Mouse (Mus musculus): ENCODE results near the gene Sgms2.
A peak's percentile ranks its signal among the peaks of the same experiment; 100 is the strongest.

Sgms2 gene

DNA sequence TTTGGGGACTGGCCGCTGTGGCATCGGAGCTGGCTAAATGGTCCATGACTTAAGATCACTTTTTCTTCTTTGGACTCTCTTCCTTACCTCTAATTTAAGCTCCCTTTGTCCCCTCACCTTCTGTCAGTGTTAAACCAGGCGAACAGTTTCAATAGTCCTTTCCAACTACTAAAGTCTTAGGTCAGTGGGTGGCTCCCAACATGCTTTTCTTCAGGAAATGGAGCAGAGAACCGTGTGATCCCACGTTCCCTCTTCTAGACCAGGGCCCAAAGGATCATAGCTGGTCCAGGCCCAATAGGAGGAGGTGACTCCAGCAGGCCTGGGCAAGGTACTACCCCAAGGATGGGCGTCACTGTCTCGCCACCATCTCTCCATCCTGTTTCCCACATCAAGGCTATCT is 7.6 kb downstream of the Sgms2 start:
- no peak for DNase-seq

DNA sequence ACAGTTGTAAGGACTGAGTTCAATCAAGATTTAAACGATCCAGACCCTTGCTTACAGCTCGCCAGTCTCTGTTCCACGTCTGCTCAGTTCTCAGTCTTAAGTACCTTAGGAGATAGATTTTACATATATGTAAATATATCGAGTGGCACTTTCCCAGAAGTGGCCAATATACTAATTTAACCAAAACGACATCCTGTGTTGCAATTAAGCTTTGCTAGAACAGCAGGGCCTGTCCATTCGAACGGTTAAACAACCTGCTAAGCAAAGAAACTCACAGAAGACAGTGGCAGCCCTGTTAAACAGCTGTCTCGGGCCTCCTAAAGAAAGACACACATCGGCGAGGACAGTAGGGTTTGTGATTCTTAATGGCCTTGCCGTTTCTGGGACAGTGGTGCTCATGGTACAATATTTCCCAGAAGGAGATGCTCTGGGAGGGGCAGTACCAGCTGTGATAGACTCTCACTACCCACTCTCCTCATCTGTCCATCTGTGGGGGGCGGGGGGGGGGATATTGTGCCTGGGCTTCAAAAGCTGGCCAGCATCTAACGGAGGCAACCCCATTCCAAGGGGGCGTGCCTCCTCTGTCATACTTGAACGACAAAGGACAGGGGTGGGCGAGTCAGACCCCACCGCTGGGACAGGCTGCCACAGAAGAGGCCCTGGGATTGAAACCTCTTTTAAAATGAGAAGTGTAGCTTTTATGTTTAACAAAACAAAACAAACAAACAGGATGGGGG is 9.1 kb downstream of the Sgms2 start:
- no peak for DNase-seq

DNA sequence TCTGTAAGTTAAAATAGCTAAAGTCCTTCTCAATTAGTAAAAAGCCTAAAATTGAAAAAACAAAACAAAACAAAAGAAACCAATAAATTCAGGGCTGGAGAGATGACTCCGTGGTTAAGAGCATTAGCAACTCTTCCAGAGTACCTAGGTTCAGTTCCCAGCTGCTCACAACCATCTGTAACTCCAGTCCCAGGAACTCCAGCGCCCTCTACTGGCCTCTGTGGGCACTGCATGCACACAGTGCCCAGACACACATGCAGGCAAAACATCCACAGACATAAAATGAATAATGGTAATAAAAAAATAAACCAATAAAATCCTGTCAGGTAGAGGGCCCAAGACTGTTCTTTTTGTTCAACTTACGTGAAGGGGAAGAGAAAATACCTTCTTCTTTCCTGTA is 10.6 kb downstream of the Sgms2 start:
- DNase-seq, result peak in 1 of 2 experiments; percentile 16

DNA sequence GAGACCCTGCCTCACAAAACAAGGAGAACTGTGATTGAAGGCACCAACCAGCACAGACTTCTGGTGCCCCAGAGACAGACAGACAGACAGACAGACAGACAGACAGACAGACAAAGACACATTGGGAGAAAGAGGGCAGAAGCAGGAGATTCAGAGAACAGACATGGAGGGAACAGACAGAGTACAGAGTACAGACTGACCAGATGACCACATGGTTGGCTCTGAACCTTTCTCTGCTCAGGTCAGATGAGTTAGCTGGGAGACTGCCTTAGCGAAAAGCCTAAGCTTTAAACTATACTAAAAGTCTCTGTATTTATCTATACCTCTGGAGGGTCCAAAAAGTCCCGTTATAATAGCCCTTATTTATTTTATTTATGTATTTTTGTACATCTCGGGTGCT is 11.8 kb downstream of the Sgms2 start:
- DNase-seq, result no peak

DNA sequence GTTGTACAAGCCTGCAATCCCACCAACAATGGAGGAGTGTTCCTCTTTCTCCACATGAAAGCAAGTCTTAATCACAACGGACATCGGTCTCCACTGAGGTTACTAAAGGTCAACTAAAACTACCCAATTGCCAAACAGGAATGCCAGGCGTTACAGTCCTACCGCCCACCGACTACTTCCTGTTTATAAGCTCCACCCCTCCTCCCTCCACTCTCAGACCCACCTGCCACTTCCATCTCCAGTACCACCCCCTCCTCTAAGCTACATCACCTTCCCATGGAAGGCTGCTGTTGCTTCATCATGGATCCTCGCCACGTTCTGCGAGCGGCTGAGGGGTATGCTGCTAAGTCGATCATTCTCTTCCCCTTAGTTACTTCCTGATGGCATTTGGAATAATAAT is 15.2 kb downstream of the Sgms2 start:
- no peak for DNase-seq

DNA sequence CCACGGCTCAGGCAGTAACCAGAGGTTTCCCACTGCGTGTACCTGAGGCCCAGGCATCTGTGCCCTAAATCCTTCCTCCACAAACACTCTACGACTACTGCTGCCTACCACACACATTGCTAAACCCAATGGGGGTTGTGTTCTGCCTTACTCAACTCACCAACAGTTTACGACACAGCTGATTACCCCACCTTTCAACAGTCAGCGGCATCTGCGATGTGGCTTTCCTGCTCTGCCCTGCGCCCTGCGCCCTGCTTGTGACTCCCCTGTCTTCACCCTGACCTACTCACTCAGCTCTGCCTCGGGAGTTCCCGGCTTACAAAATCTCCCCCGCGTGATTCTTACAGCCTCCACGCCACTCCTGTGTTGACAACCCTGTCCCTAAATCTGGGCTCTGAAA is 16.7 kb downstream of the Sgms2 start:
- DNase-seq, result no peak

DNA sequence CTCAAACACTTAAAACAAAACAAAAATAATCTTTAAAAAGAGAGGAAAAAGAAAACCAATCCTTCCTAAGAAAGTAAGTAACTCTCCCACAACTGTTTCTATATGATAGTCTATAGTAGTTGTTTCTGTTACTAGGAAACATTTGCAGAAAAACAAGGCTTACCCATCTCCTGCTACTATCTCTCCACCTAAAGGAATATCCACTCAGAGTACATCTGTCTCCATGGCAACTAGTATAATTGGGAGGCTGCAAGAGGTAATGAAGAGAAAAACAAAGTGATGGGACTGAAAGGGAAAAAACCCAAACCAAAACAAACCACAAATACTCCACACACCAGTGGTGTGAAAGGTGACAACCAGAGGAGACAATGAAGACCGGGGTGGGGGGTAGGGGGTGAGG is 17.7 kb downstream of the Sgms2 start:
- no peak for DNase-seq

DNA sequence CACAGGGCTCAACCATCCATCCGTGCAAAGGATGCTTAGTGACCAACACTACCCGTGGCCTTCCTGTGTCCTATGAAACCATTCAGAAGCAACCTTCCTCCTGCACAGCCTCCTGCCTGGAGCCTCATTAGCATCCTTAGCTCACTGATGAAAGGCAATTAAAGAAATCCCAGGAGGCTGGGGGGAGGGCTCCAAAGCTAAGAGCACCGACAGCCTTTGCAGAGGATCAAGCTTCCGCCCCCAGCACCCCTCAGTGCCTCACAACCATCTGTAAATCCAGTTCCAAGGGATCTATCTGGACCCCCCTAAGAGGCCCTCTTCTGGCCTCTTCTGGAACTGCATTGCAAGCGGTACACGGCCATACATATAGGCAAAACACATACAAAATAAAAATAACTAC is 19.4 kb downstream of the Sgms2 start:
- peak in 1 of 2 experiments; percentile 17 for DNase-seq

DNA sequence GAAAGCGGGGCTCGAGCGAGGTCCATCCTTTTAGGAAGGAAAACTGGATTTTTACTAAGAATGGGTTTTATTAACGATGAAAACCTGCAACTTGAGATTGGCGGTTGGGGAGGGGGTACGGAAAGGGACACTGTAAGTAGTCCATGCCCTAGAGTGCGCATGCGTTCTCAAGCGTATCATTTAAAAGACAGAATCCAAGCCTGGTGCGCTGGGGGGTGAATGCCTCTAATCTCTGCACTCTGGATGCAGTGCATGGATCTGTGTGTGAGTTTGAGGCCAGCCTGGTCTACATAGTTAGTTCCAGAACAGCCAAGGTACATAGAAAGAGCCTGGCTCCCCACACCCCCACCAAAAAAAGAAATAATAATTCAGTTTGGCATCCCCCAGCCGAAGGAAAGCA is 19.8 kb downstream of the Sgms2 start:
- no peak for DNase-seq

DNA sequence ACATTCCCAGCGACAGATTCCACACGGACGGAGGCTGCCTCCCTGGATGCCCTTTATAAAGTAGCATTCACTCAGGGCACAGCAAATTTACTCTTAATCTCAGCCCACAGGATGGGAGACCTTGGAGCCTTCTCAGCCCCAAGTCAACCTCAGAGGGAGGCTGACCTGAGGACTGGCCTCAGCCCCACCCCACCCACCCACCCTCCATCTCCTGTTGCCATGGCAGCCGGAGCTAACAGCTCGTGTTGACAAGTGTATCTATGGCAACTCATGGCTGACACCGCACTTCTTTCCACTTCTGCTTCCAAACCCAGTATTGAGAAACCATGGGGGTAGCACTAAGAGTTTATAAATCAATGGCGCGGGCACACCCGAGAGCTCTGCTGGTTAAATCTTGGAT is 20.4 kb downstream of the Sgms2 start:
- no peak for DNase-seq

DNA sequence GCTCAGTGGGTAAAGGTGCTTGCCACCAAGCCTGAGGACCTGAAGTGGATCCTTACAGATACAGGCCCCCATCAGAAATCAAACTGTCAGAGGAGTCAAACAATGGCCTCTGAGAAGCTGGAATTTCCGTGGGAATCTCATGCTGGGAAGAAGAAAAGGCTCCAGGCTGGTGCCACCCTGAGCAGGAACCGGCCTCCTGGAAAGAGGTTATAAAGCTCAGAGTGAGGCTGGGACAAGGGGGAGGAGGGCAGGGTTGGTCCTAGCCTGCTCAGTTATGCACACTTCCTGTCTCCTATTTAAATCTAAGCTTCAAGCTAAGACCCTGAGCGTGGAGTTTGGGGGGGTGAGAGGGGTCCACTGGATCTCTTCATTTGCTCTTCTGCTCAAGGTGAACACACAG is 21.6 kb downstream of the Sgms2 start:
- no peak for DNase-seq

DNA sequence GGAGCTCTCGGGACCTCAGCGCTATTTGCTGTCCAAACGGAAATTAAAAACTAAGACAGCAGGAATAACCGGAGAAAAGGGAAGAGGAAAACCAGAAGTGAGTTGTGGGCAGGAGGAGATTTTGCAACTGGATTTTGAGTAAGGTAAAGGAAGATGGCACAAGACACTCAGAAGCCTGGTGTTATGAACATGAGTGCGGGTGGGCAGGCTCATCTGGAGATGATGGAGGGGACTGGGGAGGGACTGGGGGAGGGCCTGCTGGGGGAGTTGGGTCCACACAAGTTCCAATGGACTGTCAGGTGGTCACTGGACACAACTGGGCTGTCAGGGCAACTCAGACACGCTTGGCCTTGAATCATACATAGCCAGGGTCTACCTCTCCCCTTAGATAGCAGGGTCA is 24.8 kb downstream of the Sgms2 start:
- DNase-seq, result no peak

DNA sequence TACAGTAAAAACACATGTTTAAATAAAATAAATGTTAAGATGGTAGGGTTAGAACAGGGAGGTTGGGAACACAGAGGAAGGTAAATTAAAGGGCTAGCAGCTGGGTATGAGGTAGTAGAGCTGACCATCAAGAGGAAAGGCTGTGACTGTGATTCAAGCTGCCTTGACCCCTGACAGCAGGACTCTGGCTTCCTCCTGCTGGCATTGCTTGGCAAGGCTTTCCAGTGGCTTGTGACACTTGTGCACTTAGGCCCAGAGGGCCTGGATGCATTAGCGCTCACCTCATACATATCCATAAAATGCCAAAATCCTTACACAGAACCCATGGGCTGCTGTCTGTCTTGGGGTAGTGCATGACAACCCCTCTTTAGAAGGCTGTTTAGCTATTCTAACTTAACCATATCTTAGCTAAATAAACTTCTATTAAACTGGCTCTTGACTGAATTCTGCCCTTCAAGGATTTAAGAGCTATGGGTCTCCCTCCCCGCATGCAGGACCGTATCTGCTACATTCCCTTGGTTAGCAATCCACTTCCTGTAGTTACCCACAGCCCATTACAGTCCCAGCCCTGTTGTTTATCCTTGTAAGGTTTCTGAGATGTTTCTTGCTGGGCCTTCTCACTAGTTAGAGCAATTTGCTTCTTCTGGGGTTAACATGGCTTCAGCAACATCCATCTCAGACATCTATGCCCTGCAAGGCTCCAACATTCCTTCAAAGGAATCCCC is 25.5 kb downstream of the Sgms2 start:
- no peak for DNase-seq

DNA sequence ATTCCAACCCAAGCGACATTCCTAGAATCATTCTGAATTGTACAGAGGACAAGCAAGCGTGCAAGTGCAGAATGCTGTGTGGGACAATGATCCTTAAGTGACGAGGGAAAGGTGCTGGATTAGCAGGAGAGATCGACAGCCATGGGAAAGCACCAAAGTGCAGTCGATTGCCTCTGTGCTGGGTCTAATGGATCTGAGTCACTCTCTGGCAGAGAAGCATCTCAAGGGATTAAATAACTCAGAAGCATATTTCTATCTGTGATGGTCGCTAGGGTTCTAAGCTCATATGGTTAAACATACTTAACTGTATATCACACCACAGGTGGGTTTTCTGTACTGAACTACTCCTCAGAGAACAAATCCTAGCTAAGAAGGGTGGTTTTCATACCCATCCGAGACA is 118.2 kb downstream of the Sgms2 start:
- DNase-seq, result no peak

DNA sequence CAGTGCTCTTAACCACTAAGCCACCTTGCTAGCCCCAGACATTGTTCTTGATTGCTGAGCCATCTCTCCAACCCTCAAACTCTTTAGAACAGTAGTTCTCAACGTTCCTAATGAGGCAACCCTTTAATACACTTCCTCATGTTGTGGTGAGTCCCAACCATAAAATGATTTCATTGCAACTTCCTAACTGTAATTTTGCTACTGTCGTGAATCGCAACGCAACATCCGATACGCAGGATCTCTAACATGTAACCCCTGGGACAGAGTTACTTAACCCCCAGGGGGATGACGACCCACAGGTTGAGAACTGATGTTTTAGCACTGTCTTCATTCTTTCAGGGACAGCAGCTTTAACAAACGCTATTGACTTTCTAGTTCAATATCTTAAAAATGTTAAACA is 122.5 kb downstream of the Sgms2 start:
- no peak for DNase-seq

DNA sequence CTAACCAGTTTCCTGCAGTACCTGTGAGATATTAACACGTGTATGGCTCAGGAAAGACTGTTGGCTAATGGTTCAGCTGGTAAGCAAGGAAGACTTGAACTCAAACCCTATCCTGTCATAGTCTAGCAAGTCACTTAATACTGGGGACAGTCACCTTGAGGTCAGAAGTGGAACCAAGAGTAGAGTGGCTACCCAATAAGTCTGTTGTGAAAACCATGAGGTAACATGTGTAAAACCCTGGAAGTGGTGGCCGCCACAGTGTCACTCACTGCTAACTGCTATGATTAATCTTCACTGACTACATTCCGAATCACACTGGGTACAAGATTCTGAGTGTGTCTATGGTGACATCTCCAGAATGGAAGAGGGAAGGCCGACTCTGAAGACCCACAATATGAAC is 123.8 kb downstream of the Sgms2 start:
- DNase-seq, result no peak

DNA sequence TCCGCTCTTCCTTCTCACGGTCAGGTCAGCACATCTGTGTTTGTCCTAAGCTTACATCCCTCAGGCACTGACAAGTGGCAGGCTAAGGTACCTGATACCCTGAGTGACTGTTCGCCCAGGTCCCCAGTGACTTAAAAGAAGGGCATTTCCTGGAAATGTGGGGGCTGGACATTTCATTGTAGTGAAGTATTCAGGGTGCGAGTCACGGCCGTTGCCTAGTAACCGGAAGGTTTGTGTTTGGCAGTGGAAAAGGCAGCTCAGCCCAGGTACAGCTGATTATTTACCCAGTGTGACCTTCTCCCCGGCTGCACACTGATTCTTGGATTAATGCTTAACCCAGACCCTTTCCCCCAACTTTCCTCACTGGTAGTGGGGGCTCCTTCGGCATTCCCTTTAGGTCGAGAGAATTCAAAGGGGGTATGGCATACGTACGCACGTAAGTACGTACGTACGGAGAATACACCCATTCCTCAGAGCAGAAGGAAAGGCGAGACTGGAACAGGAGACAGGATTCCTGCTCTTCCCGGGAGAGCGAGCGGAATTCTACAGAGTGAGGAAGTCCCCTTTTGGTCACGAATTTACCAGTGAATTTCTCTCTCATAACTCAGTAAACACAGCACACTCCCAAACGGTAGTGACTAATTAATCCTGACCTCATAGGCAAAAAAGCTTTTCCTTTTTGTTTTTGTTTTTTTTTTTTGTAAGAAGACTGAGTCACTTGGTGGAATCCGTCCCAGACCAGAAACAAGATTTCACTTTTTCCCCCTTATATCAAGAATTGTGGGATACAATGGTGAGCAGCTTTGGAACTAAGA is 126.4 kb downstream of the Sgms2 start:
- no peak for DNase-seq

DNA sequence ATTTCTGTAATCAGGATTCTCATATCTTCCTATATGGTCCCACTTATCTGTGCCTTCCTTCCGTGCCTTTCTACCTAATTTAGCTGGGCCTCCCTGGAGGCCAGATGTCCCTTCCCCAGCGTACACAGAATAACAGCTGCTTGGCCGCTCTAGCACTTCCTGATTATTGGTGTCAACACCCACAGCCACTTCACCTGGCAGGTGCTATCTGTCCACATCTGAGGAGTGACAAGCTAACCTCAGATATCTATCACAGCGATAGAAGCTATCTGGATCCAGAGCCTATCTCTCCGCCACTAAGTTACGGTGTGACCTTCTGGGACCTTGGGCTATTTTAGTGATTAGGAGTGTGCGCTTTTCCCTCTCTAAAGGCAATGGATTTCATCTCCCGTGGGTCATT is 127.0 kb downstream of the Sgms2 start:
- no peak for DNase-seq

DNA sequence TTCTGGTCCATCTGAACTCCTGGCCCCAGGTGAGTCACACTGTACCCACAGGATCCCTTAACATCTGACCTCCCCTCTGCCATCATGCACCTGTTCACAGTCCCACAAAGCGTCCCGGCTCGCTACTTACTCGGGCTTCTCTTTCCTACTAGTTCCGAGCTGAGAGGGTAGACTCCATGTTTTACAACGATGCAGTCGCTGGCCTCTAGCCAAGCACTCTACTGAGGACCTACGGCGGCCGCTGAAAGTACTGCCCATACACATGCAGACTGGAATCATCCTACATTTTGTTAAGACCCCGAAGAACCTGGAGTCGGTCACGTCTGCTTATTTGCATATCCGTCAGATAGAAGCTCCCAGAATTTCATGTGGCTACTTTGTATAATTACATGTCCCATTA is 127.6 kb downstream of the Sgms2 start:
- DNase-seq, result no peak

DNA sequence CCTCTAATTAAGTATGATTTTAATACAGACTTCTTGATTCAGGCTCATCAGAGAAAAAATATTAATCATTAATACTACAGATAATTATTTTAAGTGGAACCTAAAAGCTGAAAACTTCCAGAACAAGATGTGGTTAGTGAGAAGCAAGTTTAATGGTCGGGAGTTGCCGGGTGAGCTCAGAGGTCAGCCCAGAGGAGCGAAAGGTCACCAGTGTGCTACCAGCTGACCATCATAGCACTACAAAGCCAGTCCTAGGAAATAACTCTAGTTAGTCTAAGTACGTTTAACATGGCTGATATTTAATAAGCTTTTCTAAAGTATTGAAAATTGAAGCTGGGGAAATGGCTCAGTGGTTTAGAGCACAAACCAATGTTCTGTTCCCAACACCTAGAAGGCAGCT is 129.3 kb downstream of the Sgms2 start:
- DNase-seq, result no peak

DNA sequence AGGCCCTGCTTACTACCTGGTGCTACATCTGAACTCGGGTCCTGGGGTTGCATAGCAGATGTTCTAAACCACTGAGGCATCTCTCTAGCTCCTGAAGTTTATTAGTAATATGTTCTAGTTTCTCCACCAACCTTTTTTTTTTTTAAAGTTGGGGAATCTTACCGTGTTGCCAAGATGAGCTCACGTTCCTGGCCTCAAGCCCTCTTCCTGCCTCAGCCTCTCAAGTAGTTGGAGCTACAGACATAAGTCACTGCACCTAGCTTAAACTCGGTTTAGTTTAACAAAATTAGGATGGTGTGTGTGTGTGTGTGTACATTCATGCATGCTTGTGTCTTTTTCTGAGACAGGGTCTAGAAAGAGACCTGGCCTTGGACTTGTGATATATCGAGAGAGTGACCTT is 132.2 kb downstream of the Sgms2 start:
- no peak for DNase-seq

DNA sequence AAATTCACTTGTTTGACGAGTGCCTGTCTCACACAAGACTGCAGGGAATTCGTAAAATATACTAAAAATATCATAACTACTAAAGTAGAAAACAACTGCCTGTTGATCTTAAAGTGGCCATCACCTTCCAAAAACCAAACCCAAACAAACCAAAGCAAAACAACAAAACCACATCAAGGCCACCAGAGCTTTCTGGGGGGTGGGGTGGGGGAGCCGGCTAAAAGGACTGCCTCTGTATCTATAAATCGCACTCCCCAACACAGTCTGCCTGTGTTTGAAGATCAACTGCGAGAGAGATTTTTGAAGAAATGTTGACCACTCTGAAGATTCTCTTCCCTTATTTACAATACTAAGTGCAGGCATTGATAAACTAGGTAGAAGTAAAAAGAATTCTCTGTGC is 133.0 kb downstream of the Sgms2 start:
- no peak for DNase-seq

DNA sequence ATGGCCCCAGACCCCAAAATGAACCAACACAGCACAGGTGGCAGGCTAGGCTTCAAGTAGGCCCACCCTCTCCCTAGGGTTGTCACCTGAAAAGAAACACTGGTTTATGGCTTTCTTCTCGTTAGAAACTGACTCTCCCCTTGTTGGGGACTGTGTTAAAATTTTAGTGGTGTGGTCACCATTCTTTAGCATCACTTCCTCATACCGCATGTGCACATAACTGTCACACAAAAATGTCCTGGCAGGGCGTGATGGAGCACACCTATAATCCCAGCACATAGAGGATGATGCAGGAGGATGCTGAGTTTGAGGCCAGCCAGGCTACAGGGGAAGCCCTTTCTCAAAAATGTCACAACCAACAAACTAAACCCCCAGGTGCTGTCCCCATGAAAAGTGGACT is 133.6 kb downstream of the Sgms2 start:
- DNase-seq, result no peak

DNA sequence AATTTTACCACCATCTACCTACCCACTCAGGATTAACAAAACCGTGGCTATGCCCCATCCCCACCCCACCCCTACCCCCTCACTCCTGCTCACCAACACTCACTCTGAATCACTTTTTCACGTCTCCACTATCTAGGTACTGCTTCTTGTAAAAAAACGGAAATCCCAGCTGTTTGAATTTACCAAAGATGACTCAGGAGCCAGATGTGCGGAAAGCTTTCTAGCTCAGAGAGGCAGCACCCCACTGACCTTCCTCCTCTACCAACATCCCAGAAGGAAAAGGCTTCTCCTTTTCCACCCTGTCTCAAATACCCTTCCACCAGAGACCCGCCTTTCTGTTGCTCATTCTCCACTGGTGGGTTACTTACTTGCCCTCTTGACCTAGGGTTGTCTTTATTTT is 135.2 kb downstream of the Sgms2 start:
- DNase-seq, result no peak

Data from cerebellum, postnatal 14 days (tissue).